Mouse (Mus musculus) natural killer cell, adult 2 months (primary cell): ENCODE data around the gene Hrnr.

ENCODE experiments used
- DNase-seq, 2 experiments: peaks; one replicate each; pipeline ENCODE4 v3.0.0; 2022; ENCODE audit warnings: low spot score in 2 of 2

Hrnr gene

DNA sequence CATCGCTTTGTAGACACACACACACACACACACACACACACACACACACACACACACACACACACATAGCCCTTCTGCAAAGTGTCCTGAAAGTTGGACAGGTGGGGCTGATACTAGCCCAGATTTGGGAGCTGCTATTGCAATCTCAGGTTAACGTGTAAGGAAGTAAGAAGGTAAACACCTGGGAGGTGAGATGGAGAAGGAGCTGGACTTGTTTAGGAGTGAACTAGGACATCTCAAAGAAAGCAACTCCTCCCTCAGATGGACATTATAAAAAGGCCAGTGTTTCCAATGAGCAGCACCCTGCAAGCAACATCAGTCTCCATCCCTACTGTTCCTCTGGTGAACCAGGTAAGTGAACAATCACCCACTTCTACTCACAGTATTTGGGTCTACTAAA, at the start of gene Hrnr:
Gene Hrnr, plus strand, starts transcription at position 301 of the 400 bp plus-strand sequence.
- no peak for DNase-seq

DNA sequence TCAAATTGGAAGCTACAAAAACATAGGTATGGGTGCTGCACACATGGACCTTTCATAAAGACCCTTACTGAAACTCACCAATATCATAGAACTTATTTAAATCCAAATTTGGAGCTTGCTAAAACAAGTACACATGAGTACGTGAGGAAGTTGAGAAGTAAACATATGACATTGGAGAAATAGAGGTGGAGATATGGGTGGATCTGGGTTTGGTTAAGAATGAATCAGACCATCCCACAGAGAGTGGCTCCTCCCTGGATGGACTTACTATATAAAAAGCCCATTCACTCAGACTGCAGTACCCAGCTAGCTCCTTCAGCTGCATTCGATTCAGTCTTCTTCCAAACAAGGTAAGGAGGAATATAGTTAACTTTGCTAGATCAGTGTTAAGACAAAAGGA, 46.3 kb upstream of the Hrnr start, which contains the start of gene Flg:
Gene Flg, plus strand, starts transcription at position 301 of the 400 bp plus-strand sequence.
- DNase-seq, result no peak

DNA sequence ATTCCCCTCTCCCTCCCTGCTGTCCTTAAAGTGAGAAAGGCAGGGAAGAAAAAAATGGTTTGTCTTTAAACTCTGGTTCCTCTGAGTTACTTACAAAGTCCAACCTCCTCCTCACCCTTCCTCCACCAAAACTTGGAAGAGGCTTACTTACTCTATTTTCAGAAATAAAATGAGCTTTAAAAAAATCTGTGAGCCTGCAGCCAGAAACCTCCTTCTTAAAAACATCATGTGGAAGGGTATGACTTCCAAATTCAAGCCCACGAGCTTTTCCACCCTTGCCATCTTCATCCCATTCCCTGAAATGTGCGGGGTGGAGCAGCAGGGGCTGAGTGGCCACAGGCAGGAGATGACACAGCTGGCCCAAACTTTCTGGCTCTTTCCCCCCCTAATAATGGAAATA, 22.0 kb upstream of the Hrnr start:
- DNase-seq, result no peak

DNA sequence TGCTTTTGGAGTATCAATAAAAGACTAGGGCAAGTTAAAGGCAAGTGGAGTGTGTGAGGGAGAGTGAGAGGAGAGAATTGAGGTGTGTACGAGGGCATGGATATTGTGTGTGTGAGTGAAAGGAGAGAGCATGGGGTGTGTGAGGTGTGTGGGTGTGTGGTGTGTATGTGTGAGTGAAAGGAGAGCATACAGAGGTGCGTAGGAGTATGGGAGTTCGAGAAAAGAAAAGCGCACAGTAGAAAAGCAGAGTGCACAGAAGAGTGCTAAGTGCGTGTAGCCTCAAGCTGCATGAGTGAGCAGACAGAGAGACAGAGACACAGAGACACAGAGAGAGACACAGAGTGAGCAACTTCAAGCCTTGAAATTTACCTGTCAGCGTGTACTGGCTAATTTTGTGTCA, 19.7 kb upstream of the Hrnr start:
- no peak for DNase-seq

DNA sequence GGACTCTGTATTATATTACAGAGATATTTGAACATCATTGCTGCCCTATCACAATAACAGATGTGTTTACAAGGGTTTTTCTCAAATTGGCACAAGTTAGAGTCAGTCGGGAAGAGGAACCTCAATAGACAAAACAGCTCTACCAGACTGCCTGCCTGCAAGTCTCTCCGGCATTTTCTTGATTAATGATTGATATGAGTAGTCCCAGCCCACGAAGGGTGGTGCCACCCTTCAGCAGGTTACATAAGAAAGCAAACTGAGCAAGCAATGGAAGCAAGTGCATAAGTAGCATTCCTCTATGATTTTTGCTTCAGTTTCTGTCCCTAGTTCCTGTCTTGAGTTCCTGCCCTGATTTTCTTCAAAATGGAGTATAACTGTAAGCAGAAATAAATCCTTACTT, 17.7 kb upstream of the Hrnr start:
- DNase-seq, result no peak

DNA sequence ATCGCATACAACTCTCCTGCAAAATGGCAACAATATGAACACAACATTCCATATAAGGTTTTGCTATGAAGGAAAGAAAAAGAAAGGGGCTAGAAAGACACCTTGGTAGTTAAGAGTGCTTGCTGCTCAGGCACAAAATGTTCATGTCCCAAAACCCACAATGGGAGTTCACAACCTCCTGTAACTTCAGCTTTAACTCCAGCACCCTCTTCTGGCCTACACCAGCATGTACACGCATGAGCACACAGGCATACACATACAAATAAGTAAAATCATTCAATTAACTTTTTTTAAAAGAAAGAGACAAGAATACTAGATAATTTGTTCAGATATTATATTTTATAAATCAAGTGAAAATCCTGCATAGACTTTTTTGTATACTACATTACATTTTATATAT, 13.4 kb upstream of the Hrnr start:
- no peak for DNase-seq

DNA sequence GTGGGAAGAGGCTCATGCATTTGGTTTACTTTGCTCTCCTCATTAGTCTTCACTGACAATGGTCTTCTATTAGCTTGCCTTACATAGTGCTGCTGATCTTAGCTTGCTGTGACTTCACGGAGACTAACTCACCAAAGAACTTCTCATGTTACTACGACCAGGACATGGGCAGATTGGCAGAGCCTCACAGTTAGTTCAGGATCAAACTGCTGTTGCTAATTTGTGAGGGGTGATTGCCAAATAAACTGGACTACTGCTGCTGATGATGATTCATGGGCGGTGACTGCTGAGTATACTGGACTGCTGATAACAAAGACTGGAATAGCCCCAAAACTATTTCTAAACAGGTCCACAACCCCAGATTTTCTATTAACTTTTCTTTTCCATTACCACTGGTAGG, 8.2 kb upstream of the Hrnr start:
- no peak for DNase-seq

DNA sequence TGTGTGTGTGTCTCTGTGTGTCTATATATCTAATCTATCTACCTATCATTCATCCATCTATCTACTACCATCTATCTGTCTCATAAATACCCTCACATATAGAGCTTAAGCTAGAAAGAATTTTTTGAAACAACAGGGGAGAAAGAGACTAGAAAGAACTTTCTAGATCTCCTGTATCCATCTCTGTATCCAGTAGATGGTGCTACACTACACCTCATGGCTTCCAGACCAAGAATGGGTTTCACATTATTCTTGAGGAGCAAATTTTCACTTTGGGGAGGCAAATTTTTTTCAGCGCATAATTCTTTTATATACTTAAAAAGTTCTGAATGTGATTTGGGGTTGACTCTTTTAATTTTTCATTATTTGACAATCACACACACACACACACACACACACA, 5.2 kb upstream of the Hrnr start:
- no peak for DNase-seq

DNA sequence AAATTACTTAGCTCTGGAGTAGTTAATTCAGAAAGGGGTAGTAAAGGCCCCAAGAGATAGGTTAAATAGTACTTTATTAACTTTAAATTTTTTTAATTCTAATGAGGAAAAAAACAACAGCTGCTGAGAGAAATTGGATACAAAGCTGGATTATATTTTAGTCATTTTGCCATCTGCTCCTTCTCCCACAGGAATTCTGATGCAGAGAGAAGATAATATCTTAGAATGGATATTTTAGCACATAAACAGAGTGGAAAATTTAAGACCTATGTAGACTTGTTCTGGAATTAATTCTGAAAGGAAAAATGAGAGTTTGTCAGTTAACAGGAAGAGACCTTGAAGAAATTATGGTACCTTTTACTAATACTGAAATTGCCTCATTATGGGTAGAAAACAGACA, 18.2 kb downstream of the Hrnr start:
- no peak for DNase-seq

DNA sequence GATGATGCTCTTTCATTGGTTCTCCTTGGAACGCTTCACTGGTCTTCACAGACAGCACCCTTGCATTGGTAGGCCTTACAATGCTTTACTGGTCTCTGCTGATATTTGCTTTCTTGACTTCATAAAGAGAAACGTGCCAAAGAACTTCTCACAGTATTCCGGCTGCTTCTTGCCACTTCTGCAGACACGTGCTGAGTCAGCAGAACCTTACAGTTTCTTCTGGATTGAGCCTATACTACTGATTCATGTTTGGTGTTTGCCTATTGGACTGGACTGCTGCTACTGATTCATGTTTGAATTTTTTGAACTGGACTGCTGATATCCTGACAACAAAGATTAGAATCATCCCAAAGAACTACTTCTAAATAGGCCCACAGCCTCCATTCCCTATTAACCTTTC, 20.5 kb downstream of the Hrnr start:
- no peak for DNase-seq

DNA sequence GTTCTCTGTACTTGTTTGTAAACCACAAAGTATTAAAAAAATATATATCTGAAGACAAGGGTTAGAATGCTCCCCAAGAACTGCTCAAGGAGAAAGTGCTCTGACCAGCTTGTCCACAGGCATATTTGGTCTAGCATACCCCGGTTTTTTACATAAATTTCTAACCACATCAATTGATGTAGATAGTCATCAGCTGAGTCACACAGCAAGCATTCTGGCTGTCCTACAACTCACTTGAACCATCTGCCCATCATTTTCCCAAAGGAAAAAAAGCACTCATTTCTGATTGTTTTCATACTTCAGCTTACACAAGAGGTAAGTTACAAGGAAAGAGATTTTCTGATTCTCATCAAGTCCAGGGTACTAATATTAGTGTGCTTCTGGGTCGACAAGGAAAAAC, 27.3 kb downstream of the Hrnr start:
- DNase-seq, result no peak

DNA sequence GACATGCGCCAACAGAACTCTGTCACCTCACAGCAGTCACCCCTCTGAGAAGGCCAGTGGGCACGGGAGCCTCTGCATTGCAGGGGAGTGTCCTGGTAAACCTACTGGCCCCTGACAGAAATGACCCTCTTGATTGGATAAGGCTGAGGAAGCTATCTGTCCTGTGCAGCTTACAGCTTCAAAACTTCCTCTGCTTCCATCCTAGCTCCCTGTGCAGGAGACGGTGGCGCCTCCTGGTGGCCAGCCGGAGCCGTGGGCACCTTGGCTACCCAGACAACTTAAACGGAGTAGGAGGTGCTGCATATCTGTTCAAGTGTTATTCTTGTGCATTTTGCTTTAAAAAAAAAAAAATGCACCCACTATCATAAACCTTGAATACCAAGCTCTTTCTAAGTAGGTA, 40.5 kb downstream of the Hrnr start:
- DNase-seq, result peak; percentile 6 to 13

DNA sequence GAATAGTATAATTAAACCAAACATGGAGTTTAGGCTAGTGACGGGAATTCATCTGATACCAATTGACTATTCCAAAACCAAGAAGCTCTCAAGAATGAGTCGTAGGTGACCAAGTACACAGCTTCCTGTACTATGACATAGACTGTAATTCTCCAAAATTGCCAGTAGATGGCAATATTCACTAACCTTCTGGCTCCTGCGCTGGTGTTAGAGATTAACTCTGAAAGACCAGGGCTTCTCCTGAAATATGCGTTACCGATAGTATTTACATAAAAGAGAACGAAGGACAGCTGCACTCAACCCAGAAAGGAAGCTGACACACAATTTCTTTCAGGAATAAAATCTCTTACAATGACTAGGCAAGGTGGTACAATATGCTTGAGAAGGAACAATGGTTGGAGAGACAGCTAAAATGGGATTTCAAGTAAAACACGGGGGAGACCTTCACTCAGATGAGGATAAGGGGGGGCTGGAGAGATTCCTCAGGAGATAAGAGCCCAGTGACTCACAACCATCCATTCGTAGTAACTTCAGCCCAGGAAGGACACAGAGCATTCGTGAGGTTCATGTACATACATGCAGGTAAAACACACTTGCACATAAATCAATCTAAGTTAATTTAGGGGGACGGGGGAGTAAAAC, 42.5 kb downstream of the Hrnr start:
- peak; percentile 5 for DNase-seq

DNA sequence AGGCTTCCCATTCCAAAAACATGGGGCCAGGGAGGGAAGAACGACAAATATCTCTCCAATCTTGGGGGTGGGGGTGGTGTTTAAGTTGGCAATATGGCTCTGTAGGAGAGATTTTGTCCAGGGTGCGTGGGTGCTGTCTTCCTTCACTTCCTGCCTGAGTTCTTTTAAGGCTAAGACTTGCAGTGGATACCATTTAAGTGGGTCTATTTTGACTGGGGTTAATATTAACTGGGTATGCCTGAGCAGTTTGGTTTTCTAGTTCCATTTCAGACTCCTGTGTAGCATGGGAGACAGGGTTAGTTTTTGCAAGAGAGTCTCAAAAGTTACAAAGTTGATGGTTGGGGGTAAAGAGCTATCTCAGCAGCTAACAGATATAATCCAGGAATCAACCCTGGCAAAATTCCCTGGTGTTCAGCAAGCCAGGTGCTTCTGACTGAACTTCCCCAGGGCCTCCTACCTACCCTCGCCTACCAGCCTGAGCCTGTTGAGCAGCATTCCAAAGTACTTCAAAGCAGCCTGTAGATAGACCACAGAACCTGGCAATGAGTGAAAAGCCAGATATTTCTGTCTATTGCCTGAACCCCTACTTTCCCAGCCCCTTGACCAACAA, 47.5 kb downstream of the Hrnr start:
- no peak for DNase-seq

DNA sequence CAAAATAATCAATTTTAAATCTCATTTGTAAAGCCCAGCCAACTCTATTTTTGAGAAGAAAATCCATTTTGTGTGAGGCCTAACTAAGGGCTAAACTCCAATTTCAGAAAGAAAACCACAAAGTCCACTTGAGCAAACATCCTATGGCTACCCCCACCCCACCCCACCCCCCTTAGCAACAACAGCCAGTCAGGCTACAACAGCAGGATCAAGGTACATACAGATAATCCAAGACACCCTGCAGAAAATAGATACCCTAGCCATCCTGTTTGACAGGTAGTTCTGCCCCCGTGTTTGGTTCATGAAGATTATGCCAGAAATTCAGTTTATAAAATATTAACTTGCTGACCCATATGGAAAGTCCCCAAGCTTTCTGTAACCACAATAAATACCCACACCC, 48.6 kb downstream of the Hrnr start:
- no peak for DNase-seq

DNA sequence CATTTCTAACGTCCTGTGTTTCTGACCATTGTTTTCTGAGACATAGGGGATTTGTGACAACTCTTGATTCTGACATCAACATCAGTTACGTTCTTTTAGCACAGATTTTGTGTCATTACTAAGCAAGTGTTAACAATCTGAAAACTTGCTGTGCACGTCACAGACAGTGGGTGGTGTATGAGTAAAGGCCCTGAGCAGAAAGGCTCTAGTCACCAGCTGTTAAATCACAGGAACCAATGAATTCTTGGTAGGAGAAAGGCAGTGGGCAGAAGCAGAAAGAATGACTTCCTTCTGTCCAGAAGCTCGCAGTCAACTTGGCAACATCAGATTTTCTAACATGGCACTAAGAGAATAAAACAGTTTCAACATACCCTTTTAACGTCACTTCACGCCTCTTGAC, 53.9 kb downstream of the Hrnr start:
- DNase-seq, result no peak

DNA sequence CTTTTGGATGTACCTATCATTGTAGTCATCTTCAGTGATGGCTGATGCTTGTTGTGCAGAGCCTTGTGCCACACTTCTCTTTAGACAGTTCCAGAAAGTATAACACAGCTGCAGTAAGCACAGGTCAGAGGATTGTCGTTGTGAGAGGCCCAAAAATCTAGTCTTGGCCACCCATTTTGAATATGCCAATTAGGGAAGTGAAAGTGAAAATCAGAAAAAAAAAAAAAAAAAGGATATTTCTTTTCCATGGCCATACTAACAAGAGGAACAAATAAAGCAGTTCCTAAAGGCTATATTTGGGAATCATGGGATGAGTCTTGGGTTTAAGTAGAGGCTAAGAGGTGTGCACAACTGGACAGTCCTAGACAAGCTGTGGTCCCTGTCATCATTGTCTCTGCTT, 55.6 kb downstream of the Hrnr start:
- DNase-seq, result no peak

DNA sequence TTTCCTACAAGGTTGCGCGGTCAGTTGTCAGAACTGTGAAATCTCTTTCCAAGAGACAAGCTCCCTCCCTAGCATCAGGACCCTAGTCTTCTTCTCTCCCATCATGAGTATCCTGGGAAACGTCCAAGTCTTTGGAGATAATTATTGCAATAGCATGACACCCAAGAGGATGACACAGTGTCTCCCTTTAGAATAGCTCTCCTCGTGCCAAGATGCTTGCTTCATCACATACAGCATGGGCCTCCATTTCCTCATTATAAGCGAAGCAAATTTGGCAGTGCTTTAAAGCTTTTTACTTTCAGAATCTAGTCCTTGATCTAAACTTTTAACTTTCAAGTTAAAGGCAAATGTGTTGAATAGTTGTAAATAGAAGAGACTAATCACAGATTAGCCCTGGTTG, 56.1 kb downstream of the Hrnr start:
- DNase-seq, result no peak

DNA sequence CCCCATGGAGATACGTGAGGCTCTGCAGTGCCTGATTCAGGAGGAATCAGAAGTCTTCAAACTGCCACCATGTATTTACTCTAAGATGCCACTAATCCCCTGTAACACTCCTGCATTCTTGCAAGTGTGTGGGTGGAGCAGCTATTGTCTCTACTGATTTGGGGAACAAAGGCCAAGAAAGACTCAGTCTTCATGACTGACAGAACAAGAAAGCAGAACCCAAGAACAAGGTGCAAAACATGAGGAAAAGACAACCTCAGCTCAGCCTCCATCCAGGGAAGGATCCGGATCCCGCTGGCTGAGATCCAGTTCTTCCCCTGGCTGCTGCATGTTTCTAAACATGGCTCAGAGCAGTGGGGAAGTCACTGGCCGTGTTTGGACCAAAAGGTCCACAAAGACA, 58.6 kb downstream of the Hrnr start:
- DNase-seq, result no peak
